Mouse (Mus musculus) liver, adult 2 months (tissue): ENCODE results near the gene Arhgef11. TPM values are rescaled to one million over a fixed set of nuclear protein-coding genes. Genes with fewer than 3 reads are reported as not detected.

Experiments
- DNase-seq: peaks from one replicate; pipeline ENCODE4 v3.0.0-alpha.2; 2011; ENCODE audit warnings: low read depth, low spot score; ENCODE audit errors: extremely low read depth
- H3K27ac ChIP-seq: fragments of 200-500 bp; replicated peaks from 2 replicates; pipeline ENCODE4 v1.5.1; 2012; ENCODE audit warnings: low read depth, mild to moderate bottlenecking, control low read depth, inconsistent platforms, low read length; ENCODE audit not compliant: insufficient read depth
- H3K27me3 ChIP-seq: fragments of 200-500 bp; 2 replicates; pipeline ENCODE4 v1.6.1; 2012; ENCODE audit warnings: mild to moderate bottlenecking, moderate library complexity, low read length, inconsistent platforms; ENCODE audit not compliant: control insufficient read depth, insufficient read depth
- H3K36me3 ChIP-seq: fragments of 200-500 bp; 2 replicates; pipeline ENCODE4 v1.6.1; 2012; ENCODE audit warnings: low read length, inconsistent platforms; ENCODE audit not compliant: control insufficient read depth, insufficient read depth
- H3K4me1 ChIP-seq: fragments of 200-500 bp; 2 replicates; pipeline ENCODE4 v1.6.1; 2011; ENCODE audit warnings: low read length; ENCODE audit not compliant: control insufficient read depth, insufficient read depth
- H3K4me3 ChIP-seq: fragments of 200-500 bp; 2 replicates; pipeline ENCODE4 v1.5.1; 2011; ENCODE audit warnings: low read depth, mild to moderate bottlenecking, control low read depth, low read length, moderate library complexity; ENCODE audit not compliant: insufficient read depth
- H3K79me2 ChIP-seq: fragments of 200-500 bp; 2 replicates; pipeline ENCODE4 v1.6.1; 2012; ENCODE audit warnings: inconsistent platforms, mild to moderate bottlenecking, low read length, moderate library complexity; ENCODE audit not compliant: control insufficient read depth, insufficient read depth
- H3K9ac ChIP-seq: fragments of 200-500 bp; 2 replicates; pipeline ENCODE4 v1.6.1; 2012; ENCODE audit warnings: low read depth, mild to moderate bottlenecking, control low read depth, inconsistent platforms, low read length
- CTCF ChIP-seq: fragments of 200-500 bp; IDR thresholded peaks from 2 replicates; pipeline ENCODE4 v1.5.1; 2011; ENCODE audit warnings: low read depth, low read length, control low read depth
- POLR2A ChIP-seq: fragments of 200-500 bp; IDR thresholded peaks from 2 replicates; pipeline ENCODE4 v1.6.1; 2011; ENCODE audit warnings: low read length, control low read depth; ENCODE audit not compliant: insufficient read depth; ENCODE audit errors: extremely low read depth
- WGBS: fragments of 180-500 bp; shearing (Covaris S2); methylation state at CpG from one replicate; pipeline ENCODE4 v1.1.7; 2018; 5-methylcytosine and 5-hydroxymethylcytosine counted together
- polyA plus RNA-seq: library from polyadenylated mRNA; depleted of rRNA; stranded (reverse); fragments of >200 nt; gene quantifications from 2 replicates; pipeline ENCODE4 v1.2.3, GENCODE M21; 2012
- total RNA-seq: library from RNA; depleted of rRNA; stranded (reverse); fragments of >200 nt; gene quantifications from 2 replicates; pipeline ENCODE4 v1.2.3, GENCODE M21; 2014

Arhgef11 gene
- total and polyA plus RNA-seq, 2 experiments, result 12.6 to 16.4 TPM

DNA sequence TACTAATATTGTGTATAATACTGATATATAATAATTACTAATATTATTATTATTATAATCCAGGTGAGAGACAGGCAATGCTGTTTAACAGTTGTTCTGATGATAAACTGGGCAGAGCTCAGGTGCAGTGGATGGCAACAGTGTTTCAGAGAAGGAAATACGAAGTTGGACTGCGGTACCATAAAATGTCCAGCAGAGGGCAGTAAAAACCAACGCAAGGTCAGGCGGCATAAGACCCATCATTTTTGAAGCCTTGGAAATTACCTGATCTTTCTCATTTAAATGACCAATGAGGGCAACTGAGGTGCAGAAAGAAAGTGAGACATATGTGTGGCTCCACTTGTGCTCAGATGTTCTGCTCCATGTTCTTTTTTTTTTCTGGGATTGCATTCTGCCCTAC lies 152.9 kb downstream of the Arhgef11 start:
- 3% methylated on average over 4 of the region's 4 CpGs for WGBS
- Histone ChIP-seq H3K36me3 (no peaks in the 10 kb centered on the region), H3K27ac (no peak overlapping the region), H3K79me2 (0 out of 2 replicates have a peak, but pooled peaks cover 4% of the 10 kb centered on the region), H3K4me1 (peaks cover 4% of the 10 kb centered on the region), H3K4me3 (no peak overlapping the region), H3K9ac (no peak overlapping the region), H3K27me3 (no peaks in the 10 kb centered on the region)
- DNase-seq, result peak; percentile 55
- TF ChIP-seq CTCF (peak; percentile 55), POLR2A (no peak)

- Histone ChIP-seq H3K4me1 (peaks cover 4% of the 10 kb centered on the region), H3K27ac (no peak overlapping the region), H3K79me2 (0 out of 2 replicates have a peak, but pooled peaks cover 4% of the 10 kb centered on the region), H3K27me3 (no peaks in the 10 kb centered on the region), H3K4me3 (no peak overlapping the region), H3K36me3 (no peaks in the 10 kb centered on the region), H3K9ac (no peak overlapping the region)
- TF ChIP-seq POLR2A (no peak), CTCF (no peak)
- peak; percentile 77 for DNase-seq
- 7% methylated on average over 6 of the region's 6 CpGs for WGBS
Observed at GRCm38 (mm10) chr3:87771088-87771487, 153.7 kb downstream of the Arhgef11 start.

GRCm38 (mm10) chr3:87778283-87778682 lies 160.9 kb downstream of the Arhgef11 start:
- no peak overlapping the region for H3K27ac ChIP-seq
- no peak for TF ChIP-seq POLR2A
- TF ChIP-seq CTCF, result no peak
- no peak overlapping the region for H3K9ac ChIP-seq
- no peak overlapping the region for H3K4me3 ChIP-seq
- 69% methylated on average over 23 of the region's 23 CpGs for WGBS
- no peak for DNase-seq
- H3K79me2 ChIP-seq, result no peaks in the 10 kb centered on the region
- no peaks in the 10 kb centered on the region for H3K27me3 ChIP-seq
- no peaks in the 10 kb centered on the region for H3K4me1 ChIP-seq
- no peaks in the 10 kb centered on the region for H3K36me3 ChIP-seq

GRCm38 (mm10) chr3:87779086-87779485 lies 161.7 kb downstream of the Arhgef11 start:
- 72% methylated on average over 2 of the region's 2 CpGs for WGBS
- no peaks in the 10 kb centered on the region for H3K4me1 ChIP-seq
- no peaks in the 10 kb centered on the region for H3K36me3 ChIP-seq
- no peak for DNase-seq
- TF ChIP-seq CTCF (no peak), POLR2A (no peak)
- no peaks in the 10 kb centered on the region for H3K27me3 ChIP-seq
- no peak overlapping the region for H3K27ac ChIP-seq
- no peak overlapping the region for H3K4me3 ChIP-seq
- no peak overlapping the region for H3K9ac ChIP-seq
- no peaks in the 10 kb centered on the region for H3K79me2 ChIP-seq

- H3K27me3 ChIP-seq, result no peaks in the 10 kb centered on the region
- H3K9ac ChIP-seq, result no peak overlapping the region
- no peak overlapping the region for H3K4me3 ChIP-seq
- no peaks in the 10 kb centered on the region for H3K36me3 ChIP-seq
- H3K27ac ChIP-seq, result no peak overlapping the region
- TF ChIP-seq POLR2A (no peak), CTCF (no peak)
- DNase-seq, result no peak
- H3K4me1 ChIP-seq, result no peaks in the 10 kb centered on the region
- WGBS, result 91% methylated on average over 25 of the region's 25 CpGs
- no peaks in the 10 kb centered on the region for H3K79me2 ChIP-seq
Observed at GRCm38 (mm10) chr3:87783282-87784023, 166.1 kb downstream of the Arhgef11 start.

- H3K27ac ChIP-seq, result no peak overlapping the region
- H3K79me2 ChIP-seq, result no peaks in the 10 kb centered on the region
- no peak overlapping the region for H3K9ac ChIP-seq
- no peak for TF ChIP-seq CTCF
- TF ChIP-seq POLR2A, result no peak
- H3K36me3 ChIP-seq, result no peaks in the 10 kb centered on the region
- DNase-seq, result no peak
- no peaks in the 10 kb centered on the region for H3K4me1 ChIP-seq
- H3K27me3 ChIP-seq, result no peaks in the 10 kb centered on the region
- H3K4me3 ChIP-seq, result no peak overlapping the region
- 62% methylated on average over 5 of the region's 5 CpGs for WGBS
Observed at GRCm38 (mm10) chr3:87785156-87785555, 167.8 kb downstream of the Arhgef11 start.
